Mouse (Mus musculus) limb, embryonic 13.5 days (tissue): ENCODE measurements around the gene Gipc2. TPM values are rescaled to one million over a fixed set of nuclear protein-coding genes. Genes with fewer than 3 reads are reported as not detected.

Experiments
- ATAC-seq: fragments of 200-750 bp; cut with Nextera tagmentation; 2 replicates; pipeline ENCODE4 v1.8.0; 2017; ENCODE audit warnings: low read depth, moderate number of reproducible peaks, moderate TSS enrichment; ENCODE audit not compliant: low FRiP score
- H3K27ac ChIP-seq: fragments of 300-500 bp; sonication (generic); 2 replicates; pipeline ENCODE4 v1.5.1; 2015; ENCODE audit warnings: inconsistent platforms, mild to moderate bottlenecking, moderate library complexity
- H3K27me3 ChIP-seq: fragments of 300-500 bp; sonication (generic); 2 replicates; pipeline ENCODE4 v1.6.1; 2015; ENCODE audit warnings: mild to moderate bottlenecking, inconsistent platforms
- H3K36me3 ChIP-seq: fragments of 300-500 bp; sonication (generic); 2 replicates; pipeline ENCODE4 v1.6.1; 2015; ENCODE audit warnings: inconsistent platforms, mild to moderate bottlenecking, moderate library complexity
- H3K4me1 ChIP-seq: fragments of 300-500 bp; sonication (generic); 2 replicates; pipeline ENCODE4 v1.6.1; 2015; ENCODE audit warnings: inconsistent platforms
- H3K4me2 ChIP-seq: fragments of 300-500 bp; sonication (generic); replicated peaks from 2 replicates; pipeline ENCODE4 v1.6.1; 2015; ENCODE audit warnings: inconsistent platforms, mild to moderate bottlenecking, moderate library complexity
- H3K4me3 ChIP-seq: fragments of 300-500 bp; sonication (generic); 2 replicates; pipeline ENCODE4 v1.5.1; 2015; ENCODE audit warnings: moderate library complexity, mild to moderate bottlenecking, inconsistent platforms
- H3K9ac ChIP-seq: fragments of 300-500 bp; sonication (generic); 2 replicates; pipeline ENCODE4 v1.6.1; 2015; ENCODE audit warnings: mild to moderate bottlenecking, inconsistent platforms
- H3K9me3 ChIP-seq: fragments of 300-500 bp; sonication (generic); 2 replicates; pipeline ENCODE4 v1.6.1; 2016; ENCODE audit warnings: inconsistent platforms
- WGBS: fragments of 180-500 bp; shearing (Covaris S2); methylation state at CpG from one replicate; pipeline ENCODE4 v1.1.7; 2015; 5-methylcytosine and 5-hydroxymethylcytosine counted together
- polyA plus RNA-seq: library from polyadenylated mRNA; unstranded; fragments of >200 nt; fragmentation: Nextera tagmentation; extraction: Ambion mirVana; gene quantifications from 2 replicates; pipeline ENCODE4 v1.2.1, GENCODE M21; 2015

The Gipc2 gene
- polyA plus RNA-seq, 1 experiment from 2014 or later = 2.7 TPM

- Histone ChIP-seq H3K4me1 (peaks cover 61% of the 10 kb centered on the region), H3K9me3 (no peaks in the 10 kb centered on the region), H3K36me3 (no peaks in the 10 kb centered on the region), H3K4me2 (peak overlapping the region; percentile 27; the same call in 1 of the 2 replicates), H3K9ac (no peak overlapping the region), H3K27me3 (peaks cover 26% of the 10 kb centered on the region), H3K4me3 (no peak overlapping the region), H3K27ac (peak overlapping the region; percentile 6; the same call in 1 of the 2 replicates)
- ATAC-seq = no peak
- WGBS = 19% methylated on average over 7 of the region's 7 CpGs
These were observed 56.8 kb downstream of the Gipc2 start for GRCm38 (mm10) chr3:152109260-152109587.

GRCm38 (mm10) chr3:152108560-152109259 is 57.3 kb downstream of the Gipc2 start:
- Histone ChIP-seq H3K27ac (no peak overlapping the region; the same call in 1 of the 2 replicates), H3K9me3 (no peaks in the 10 kb centered on the region), H3K9ac (no peak overlapping the region), H3K27me3 (peaks cover 26% of the 10 kb centered on the region), H3K36me3 (no peaks in the 10 kb centered on the region), H3K4me3 (no peak overlapping the region), H3K4me1 (peaks cover 56% of the 10 kb centered on the region), H3K4me2 (peak overlapping the region; percentile 27)
- peak; percentile 34; the same call in 1 of the 2 replicates for ATAC-seq
- WGBS = 14% methylated on average over 3 of the region's 3 CpGs

- Histone ChIP-seq H3K36me3 (no peaks in the 10 kb centered on the region), H3K4me2 (peak overlapping the region; percentile 87), H3K9me3 (no peaks in the 10 kb centered on the region), H3K27me3 (peaks cover 26% of the 10 kb centered on the region), H3K4me1 (peaks cover 50% of the 10 kb centered on the region), H3K27ac (no peak overlapping the region), H3K9ac (no peak overlapping the region), H3K4me3 (no peak overlapping the region)
- ATAC-seq = no peak
- 38% methylated on average over 5 of the region's 5 CpGs for WGBS
These were observed 58.0 kb downstream of the Gipc2 start for GRCm38 (mm10) chr3:152108003-152108395.

GRCm38 (mm10) chr3:152107149-152108002 is 58.7 kb downstream of the Gipc2 start:
- H3K27me3 ChIP-seq = peaks cover 26% of the 10 kb centered on the region
- H3K9me3 ChIP-seq = no peaks in the 10 kb centered on the region
- ATAC-seq = peak; percentile 44; the same call in 1 of the 2 replicates
- 23% methylated on average over 30 of the region's 30 CpGs for WGBS
- H3K4me2 ChIP-seq = peak overlapping the region; percentile 87
- peak overlapping the region; percentile 43 for H3K4me3 ChIP-seq
- peaks cover 50% of the 10 kb centered on the region for H3K4me1 ChIP-seq
- H3K27ac ChIP-seq = peak overlapping the region; percentile 52
- H3K36me3 ChIP-seq = no peaks in the 10 kb centered on the region
- peak overlapping the region; percentile 54 for H3K9ac ChIP-seq

GRCm38 (mm10) chr3:152106225-152107148 is 59.5 kb downstream of the Gipc2 start:
- no peaks in the 10 kb centered on the region for H3K36me3 ChIP-seq
- peak overlapping the region; percentile 43 for H3K4me3 ChIP-seq
- H3K27me3 ChIP-seq = peaks cover 26% of the 10 kb centered on the region
- H3K9ac ChIP-seq = peak overlapping the region; percentile 54
- peak overlapping the region; percentile 87 for H3K4me2 ChIP-seq
- H3K27ac ChIP-seq = no peak overlapping the region
- H3K4me1 ChIP-seq = peaks cover 50% of the 10 kb centered on the region
- H3K9me3 ChIP-seq = no peaks in the 10 kb centered on the region
- ATAC-seq = peak; percentile 10; the same call in 1 of the 2 replicates
- 2% methylated on average over 28 of the region's 28 CpGs for WGBS

- no peak overlapping the region for H3K9ac ChIP-seq
- 0 out of 2 replicates have a peak, but pooled peaks have one; percentile 14 for ATAC-seq
- peaks cover 44% of the 10 kb centered on the region for H3K4me1 ChIP-seq
- H3K4me2 ChIP-seq = peak overlapping the region; percentile 55
- H3K27ac ChIP-seq = no peak overlapping the region
- H3K27me3 ChIP-seq = peaks cover 26% of the 10 kb centered on the region
- 2% methylated on average over 14 of the region's 14 CpGs for WGBS
- H3K4me3 ChIP-seq = peak overlapping the region; percentile 21
- no peaks in the 10 kb centered on the region for H3K9me3 ChIP-seq
- H3K36me3 ChIP-seq = no peaks in the 10 kb centered on the region
These were observed 60.7 kb downstream of the Gipc2 start for GRCm38 (mm10) chr3:152105341-152105740.

- Histone ChIP-seq H3K4me1 (peaks cover 32% of the 10 kb centered on the region), H3K4me3 (no peak overlapping the region), H3K27me3 (peaks cover 26% of the 10 kb centered on the region), H3K9ac (no peak overlapping the region), H3K9me3 (no peaks in the 10 kb centered on the region), H3K27ac (no peak overlapping the region), H3K4me2 (no peak overlapping the region), H3K36me3 (no peaks in the 10 kb centered on the region)
- no peak for ATAC-seq
- WGBS = 90% methylated on average over 4 of the region's 4 CpGs
These were observed 62.6 kb downstream of the Gipc2 start for GRCm38 (mm10) chr3:152103381-152103780.

- Histone ChIP-seq H3K27ac (no peak overlapping the region), H3K4me2 (no peak overlapping the region), H3K4me1 (peaks cover 14% of the 10 kb centered on the region), H3K9ac (no peak overlapping the region), H3K4me3 (no peak overlapping the region), H3K36me3 (no peaks in the 10 kb centered on the region), H3K9me3 (no peaks in the 10 kb centered on the region), H3K27me3 (peaks cover 21% of the 10 kb centered on the region)
- no peak for ATAC-seq
- 95% methylated on average over 7 of the region's 7 CpGs for WGBS
These were observed 64.6 kb downstream of the Gipc2 start for GRCm38 (mm10) chr3:152101459-152101858.

- WGBS = 42% methylated on average over 11 of the region's 11 CpGs
- no peak overlapping the region for H3K9ac ChIP-seq
- no peak for ATAC-seq
These were observed 65.8 kb downstream of the Gipc2 start for GRCm38 (mm10) chr3:152100119-152100818.

GRCm38 (mm10) chr3:152095030-152095429 is 71.0 kb downstream of the Gipc2 start:
- WGBS = 10% methylated on average over 3 of the region's 3 CpGs

More at GRCm38 (mm10) chr3:152100119-152100818, 65.8 kb downstream of the Gipc2 start:
- Histone ChIP-seq H3K4me1 (0 out of 2 replicates have a peak, but pooled peaks cover 4% of the 10 kb centered on the region), H3K27ac (no peak overlapping the region), H3K9me3 (no peaks in the 10 kb centered on the region), H3K27me3 (peaks cover 9% of the 10 kb centered on the region), H3K36me3 (no peaks in the 10 kb centered on the region), H3K4me2 (no peak overlapping the region), H3K4me3 (no peak overlapping the region)

More at GRCm38 (mm10) chr3:152095030-152095429, 71.0 kb downstream of the Gipc2 start:
- no peak overlapping the region for H3K4me2 ChIP-seq
- ATAC-seq = no peak
- H3K36me3 ChIP-seq = no peaks in the 10 kb centered on the region
- no peak overlapping the region for H3K27ac ChIP-seq
- no peaks in the 10 kb centered on the region for H3K9me3 ChIP-seq
- H3K27me3 ChIP-seq = no peaks in the 10 kb centered on the region
- no peak overlapping the region for H3K9ac ChIP-seq
- no peaks in the 10 kb centered on the region for H3K4me1 ChIP-seq
- no peak overlapping the region for H3K4me3 ChIP-seq
